Mouse (Mus musculus) T-helper 1 cell (primary cell): Measurements from ENCODE around the gene Pttg1ip.

Experiments used
- in situ Hi-C: fragments of 300-600 bp; cut with MboI, MseI; formaldehyde crosslinking; loops from one replicate; pipeline ENCODE4 v1.15.1; 2025; ENCODE audit warnings: high pct_unique_total_duplicates

Gene Pttg1ip

DNA sequence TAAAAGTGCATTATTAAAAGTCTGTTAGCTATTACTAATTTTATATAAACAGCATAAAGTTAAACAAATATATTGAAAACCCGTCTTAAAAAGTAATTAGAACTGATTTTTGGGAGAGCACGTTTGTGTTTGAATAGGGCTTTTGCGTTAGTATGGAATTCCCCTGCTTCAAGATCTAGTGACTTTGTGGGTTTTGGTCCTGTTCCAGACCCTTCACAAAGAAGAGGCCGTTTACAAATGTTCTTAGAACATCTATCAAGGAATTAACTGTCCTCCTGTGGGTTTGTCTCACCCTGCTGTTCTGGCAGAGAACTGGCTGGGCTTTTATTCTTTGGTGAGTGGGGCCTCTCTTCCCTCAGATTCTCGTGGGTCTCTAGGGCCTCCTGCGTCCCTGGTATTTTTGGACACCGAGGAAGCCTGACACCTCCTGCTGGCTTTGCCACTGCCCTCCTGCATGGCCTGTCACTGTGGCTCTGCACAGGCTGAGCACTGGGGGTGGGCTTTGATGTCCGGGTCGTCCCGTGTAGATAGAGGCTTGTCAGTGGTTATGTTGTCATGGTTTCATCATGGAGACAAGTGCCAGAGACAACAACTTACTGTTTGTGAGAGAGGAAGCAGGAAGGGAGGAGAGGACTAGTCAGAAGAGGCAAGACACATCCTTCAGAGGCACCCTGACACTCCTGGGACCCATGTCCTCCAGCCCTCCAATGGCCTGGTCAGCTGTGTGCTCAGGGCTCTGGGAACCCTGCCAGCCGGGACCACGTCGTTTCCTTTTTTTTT lies 53.1 kb downstream of the Pttg1ip start:
- in situ Hi-C loops: no loop called here

DNA sequence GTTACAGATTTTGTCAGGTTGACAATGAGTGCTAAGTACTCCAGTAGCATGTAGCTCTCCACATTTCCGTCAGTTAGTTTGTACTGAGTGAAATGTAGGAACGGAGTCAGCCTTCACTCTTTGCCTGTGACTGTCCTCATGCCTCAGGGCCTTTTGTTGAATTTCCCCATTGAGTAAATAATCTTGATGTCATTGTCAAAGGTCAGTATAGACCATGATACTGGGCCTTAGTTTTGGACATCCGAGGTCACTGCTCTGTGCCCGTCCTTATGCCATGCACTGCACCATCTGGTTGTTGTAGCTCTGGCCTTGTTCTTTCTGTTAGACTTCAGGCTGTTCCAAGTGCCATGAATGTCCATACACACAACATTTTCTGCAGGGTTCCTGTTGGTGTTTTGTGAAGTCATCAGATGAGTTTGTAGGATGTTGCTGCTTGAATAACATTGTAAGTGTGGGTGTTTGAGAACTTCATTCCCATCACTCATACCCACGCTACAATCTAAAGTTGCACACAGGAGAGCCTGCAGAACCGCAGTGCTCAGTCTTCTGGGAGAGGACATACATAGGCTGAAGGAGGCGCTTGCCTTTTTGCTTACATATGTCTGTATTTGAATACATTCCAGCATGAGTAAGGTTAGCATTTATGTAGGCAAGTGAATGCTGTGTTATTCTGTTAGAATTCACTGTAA lies 54.9 kb downstream of the Pttg1ip start:
- in situ Hi-C loops: no loop called here

DNA sequence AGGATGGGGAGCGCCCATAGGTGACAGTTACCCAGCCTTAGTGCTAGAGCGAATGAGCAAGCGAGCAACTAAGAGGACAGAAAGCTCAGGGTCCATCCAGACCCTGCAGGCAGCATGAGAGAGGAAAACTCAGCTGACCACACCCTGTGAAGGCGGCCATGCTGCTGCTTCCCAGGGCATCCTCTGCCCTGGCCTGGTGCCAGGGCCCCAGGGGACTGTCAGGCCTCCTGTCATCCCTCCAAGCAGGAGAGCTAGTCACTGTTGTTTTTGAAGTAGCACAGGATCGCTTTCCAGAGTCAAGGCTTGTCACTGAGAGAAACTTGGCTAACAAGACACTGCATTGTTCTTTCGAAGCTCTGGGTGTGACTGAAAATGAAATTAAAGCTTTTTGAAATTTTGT lies 57.4 kb downstream of the Pttg1ip start:
- in situ Hi-C loops: no loop called here

DNA sequence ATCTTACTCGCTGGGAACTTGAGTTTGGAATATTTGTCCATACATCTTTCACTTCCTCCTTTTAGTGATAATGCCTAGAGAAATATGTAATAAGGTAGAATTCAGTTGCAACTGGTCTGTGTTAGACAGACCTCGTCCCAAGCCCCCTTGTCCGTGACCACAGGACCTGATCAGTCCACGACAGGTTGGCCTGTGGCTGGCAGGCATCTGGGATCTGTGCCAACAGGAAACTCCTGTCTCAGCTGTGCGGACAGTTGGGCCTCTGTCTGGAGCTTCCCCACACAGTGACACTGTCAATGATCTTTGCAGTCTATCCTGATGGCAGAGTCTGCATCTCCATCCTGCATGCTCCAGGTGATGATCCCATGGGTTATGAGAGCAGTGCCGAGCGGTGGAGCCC lies 61.6 kb downstream of the Pttg1ip start:
- in situ Hi-C loops: loop anchor here (10.0 kb wide), 1 partner anchor 1882 kb away; no protein-coding TSS in a partner anchor

DNA sequence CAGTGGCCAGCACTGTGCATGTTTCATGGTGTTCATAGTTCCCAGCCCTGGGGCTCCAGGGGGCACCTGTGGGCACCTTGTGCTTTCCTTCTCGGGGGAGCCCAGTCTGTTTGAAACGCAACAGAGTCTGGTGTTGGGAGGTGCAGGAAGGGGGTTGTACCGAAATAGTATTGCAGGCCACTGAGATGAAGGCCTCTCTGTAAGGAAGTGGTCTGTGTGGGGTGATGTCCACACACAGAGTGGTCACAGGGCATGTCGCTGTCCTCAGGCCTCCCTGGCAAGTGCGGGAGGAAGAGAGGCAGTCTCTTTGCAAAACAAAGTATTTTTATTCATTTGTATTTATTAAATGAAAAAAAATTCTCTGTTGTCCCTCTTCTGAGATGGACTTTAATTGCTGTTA lies 64.1 kb downstream of the Pttg1ip start:
- in situ Hi-C loops: loop anchor here (10.0 kb wide), 1 partner anchor 1879 kb away; no protein-coding TSS in a partner anchor

DNA sequence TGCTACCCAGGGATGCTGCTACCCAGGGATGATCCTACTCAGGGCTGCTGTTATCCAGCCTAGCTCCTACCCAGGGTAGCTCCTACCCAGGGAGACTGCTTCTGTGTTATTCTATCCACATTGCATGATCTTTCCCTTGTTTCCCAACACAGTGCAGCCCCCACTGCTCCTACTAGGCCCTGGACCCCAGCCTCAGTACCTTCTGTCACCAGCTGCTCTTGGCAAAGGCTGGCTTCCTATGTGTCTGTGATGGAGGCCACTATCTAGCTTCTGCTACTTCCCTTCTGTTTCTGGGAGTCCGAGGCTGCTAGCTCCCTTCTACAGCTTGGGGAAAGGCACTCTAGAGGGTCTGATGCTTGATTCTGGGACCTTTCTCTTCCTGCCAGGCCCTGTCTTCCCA lies 65.9 kb downstream of the Pttg1ip start:
- in situ Hi-C loops: loop anchor here (10.0 kb wide), 1 partner anchor 1877 kb away; no protein-coding TSS in a partner anchor

DNA sequence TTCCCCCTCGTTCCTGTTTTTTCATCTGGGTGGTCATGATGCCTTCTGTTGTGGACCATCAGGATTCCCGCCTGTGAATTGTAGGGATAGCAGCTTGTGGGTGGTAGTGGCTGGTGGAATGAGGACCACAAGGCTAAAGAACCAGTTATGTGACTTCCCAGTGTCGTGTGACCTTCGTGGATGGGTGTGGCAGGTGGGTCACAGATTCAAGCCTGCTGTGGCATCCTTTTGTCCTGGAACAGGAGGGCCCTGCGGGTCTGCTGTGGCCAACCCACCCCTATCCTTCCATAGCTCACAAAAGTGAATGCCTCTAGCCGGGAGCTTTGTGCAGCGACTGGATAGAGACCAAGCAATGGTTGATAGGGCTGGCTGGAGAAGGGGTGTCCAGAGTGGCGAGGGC lies 66.4 kb downstream of the Pttg1ip start:
- in situ Hi-C loops: loop anchor here (10.0 kb wide), 1 partner anchor 1877 kb away; no protein-coding TSS in a partner anchor
